Mouse (Mus musculus): Measurements from ENCODE around the gene Cacnb4. TPM values are rescaled to one million over a fixed set of nuclear protein-coding genes. Genes with fewer than 3 reads are reported as not detected.

Cacnb4 gene
- total and polyA plus RNA-seq, 3 experiments, result 0.16 to 0.61 (median 0.29) TPM

DNA sequence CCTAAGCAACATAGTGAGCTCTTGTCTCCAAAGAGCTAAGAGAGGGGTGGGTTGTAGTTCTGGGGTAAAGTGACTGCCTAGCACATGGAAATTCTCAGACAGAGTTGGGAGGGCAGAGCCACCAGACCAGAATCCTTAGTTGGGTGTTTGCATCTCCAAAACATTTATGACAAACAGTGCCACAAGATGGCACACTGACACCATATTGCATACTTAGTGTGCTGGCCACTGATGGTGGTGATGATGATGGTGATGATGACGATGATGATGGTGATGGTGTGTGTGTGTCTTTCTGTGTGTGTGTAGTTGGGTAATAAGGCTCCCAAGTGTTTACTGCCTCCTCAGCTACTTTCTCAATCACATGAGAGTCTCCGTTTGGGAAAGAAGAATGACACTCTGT lies 54.0 kb downstream of the Cacnb4 start:
- no peak for TF ChIP-seq EP300 (IDR thresholded peaks at IDR 0.05; ENCODE audit: insufficient read depth, low read depth, low read length)
- TF ChIP-seq POLR2A (IDR thresholded peaks at IDR 0.05; ENCODE audit: insufficient read depth, low read depth, low read length), result no peak
- peak; percentile 47 for TF ChIP-seq CTCF (IDR thresholded peaks at IDR 0.05)
- WGBS, result 66% methylated on average over 2 of the region's 2 CpGs
- no peak overlapping the region for H3K9ac ChIP-seq (ENCODE audit: low read depth, low read length)
- no peaks in the 10 kb centered on the region for H3K79me2 ChIP-seq (replicated peaks; ENCODE audit: control insufficient read depth, insufficient read depth, low read length)
- intact Hi-C loops (cut with DNase I), result no loop called here
- H3K27me3 ChIP-seq (ENCODE audit: control insufficient read depth, insufficient read depth, low read length), result no peaks in the 10 kb centered on the region; the same call in 1 of the 2 replicates
- H3K27ac ChIP-seq, result no peak overlapping the region
- peaks cover 12% of the 10 kb centered on the region for H3K4me1 ChIP-seq (ENCODE audit: control insufficient read depth, insufficient read depth, low read length)
- no peak for DNase-seq
- peaks cover 3% of the 10 kb centered on the region; the same call in 1 of the 2 replicates for H3K36me3 ChIP-seq (ENCODE audit: control insufficient read depth, insufficient read depth, low read length)
- H3K4me3 ChIP-seq, result no peak overlapping the region

GRCm38 (mm10) chr2:52619406-52619974 lies 57.1 kb downstream of the Cacnb4 start:
- DNase-seq, result no peak
- H3K27ac ChIP-seq, result peak overlapping the region; percentile 5; the same call in 1 of the 2 replicates

GRCm38 (mm10) chr2:52618804-52619203 lies 57.8 kb downstream of the Cacnb4 start:
- DNase-seq, result no peak
- H3K27ac ChIP-seq, result peak overlapping the region; percentile 20
- intact Hi-C loops (cut with DNase I), result no loop called here
- H3K4me1 ChIP-seq (ENCODE audit: control insufficient read depth, insufficient read depth, low read length), result peaks cover 7% of the 10 kb centered on the region
- no peaks in the 10 kb centered on the region; the same call in 1 of the 2 replicates for H3K27me3 ChIP-seq (ENCODE audit: control insufficient read depth, insufficient read depth, low read length)
- TF ChIP-seq CTCF (IDR thresholded peaks at IDR 0.05) (no peak), POLR2A (IDR thresholded peaks at IDR 0.05; ENCODE audit: insufficient read depth, low read depth, low read length) (no peak), EP300 (IDR thresholded peaks at IDR 0.05; ENCODE audit: insufficient read depth, low read depth, low read length) (no peak)
- peak overlapping the region; percentile 32 for H3K4me3 ChIP-seq
- no peak overlapping the region for H3K9ac ChIP-seq (ENCODE audit: low read depth, low read length)
- 8% methylated on average over 2 of the region's 2 CpGs for WGBS
- no peaks in the 10 kb centered on the region for H3K79me2 ChIP-seq (replicated peaks; ENCODE audit: control insufficient read depth, insufficient read depth, low read length)
- peaks cover 3% of the 10 kb centered on the region; the same call in 1 of the 2 replicates for H3K36me3 ChIP-seq (ENCODE audit: control insufficient read depth, insufficient read depth, low read length)

More at GRCm38 (mm10) chr2:52619406-52619974, 57.1 kb downstream of the Cacnb4 start:
- Histone ChIP-seq H3K4me3 (peak overlapping the region; percentile 32), H3K79me2 (replicated peaks; ENCODE audit: control insufficient read depth, insufficient read depth, low read length) (no peaks in the 10 kb centered on the region), H3K27me3 (ENCODE audit: control insufficient read depth, insufficient read depth, low read length) (no peaks in the 10 kb centered on the region; the same call in 1 of the 2 replicates), H3K9ac (ENCODE audit: low read depth, low read length) (peak overlapping the region; percentile 56), H3K36me3 (ENCODE audit: control insufficient read depth, insufficient read depth, low read length) (peaks cover 3% of the 10 kb centered on the region; the same call in 1 of the 2 replicates), H3K4me1 (ENCODE audit: control insufficient read depth, insufficient read depth, low read length) (peaks cover 12% of the 10 kb centered on the region)
- intact Hi-C loops (cut with DNase I), result no loop called here
- WGBS, result 40% methylated on average over 17 of the region's 17 CpGs
- TF ChIP-seq CTCF (IDR thresholded peaks at IDR 0.05) (no peak), EP300 (IDR thresholded peaks at IDR 0.05; ENCODE audit: insufficient read depth, low read depth, low read length) (no peak), POLR2A (IDR thresholded peaks at IDR 0.05; ENCODE audit: insufficient read depth, low read depth, low read length) (no peak)

- WGBS, result 61% methylated on average over 5 of the region's 5 CpGs
Measured at GRCm38 (mm10) chr2:52615429-52615828, 61.2 kb downstream of the Cacnb4 start.

DNA sequence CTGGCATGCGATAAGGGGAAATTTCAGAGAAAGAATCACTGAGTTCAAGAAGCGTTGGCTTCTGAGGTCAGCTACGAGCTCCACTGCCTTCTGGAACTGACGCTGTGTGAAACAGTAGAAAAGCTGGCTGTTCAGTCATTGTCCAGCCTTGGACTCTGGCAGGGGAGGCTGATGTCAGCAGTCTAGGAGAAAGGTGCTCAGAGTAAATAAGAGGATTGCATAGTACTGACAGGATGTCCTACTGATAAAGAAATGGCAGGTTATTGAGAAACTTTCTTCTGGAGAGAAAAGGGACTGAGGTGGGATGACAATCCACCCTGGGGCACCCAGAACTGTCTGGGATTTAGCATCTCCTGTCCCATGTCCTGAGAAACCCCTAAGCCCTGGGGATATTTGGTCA lies 62.7 kb downstream of the Cacnb4 start:
- peaks cover 3% of the 10 kb centered on the region; the same call in 1 of the 2 replicates for H3K36me3 ChIP-seq (ENCODE audit: control insufficient read depth, insufficient read depth, low read length)
- H3K4me3 ChIP-seq, result no peak overlapping the region
- peaks cover 4% of the 10 kb centered on the region for H3K4me1 ChIP-seq (ENCODE audit: control insufficient read depth, insufficient read depth, low read length)
- no peaks in the 10 kb centered on the region for H3K79me2 ChIP-seq (replicated peaks; ENCODE audit: control insufficient read depth, insufficient read depth, low read length)
- H3K27me3 ChIP-seq (ENCODE audit: control insufficient read depth, insufficient read depth, low read length), result no peaks in the 10 kb centered on the region
- H3K9ac ChIP-seq (ENCODE audit: low read depth, low read length), result no peak overlapping the region
- intact Hi-C loops (cut with DNase I), result no loop called here
- TF ChIP-seq POLR2A (IDR thresholded peaks at IDR 0.05; ENCODE audit: insufficient read depth, low read depth, low read length) (no peak), CTCF (IDR thresholded peaks at IDR 0.05) (no peak), EP300 (IDR thresholded peaks at IDR 0.05; ENCODE audit: insufficient read depth, low read depth, low read length) (no peak)
- H3K27ac ChIP-seq, result no peak overlapping the region
- WGBS, result 89% methylated on average over 4 of the region's 4 CpGs
- no peak for DNase-seq

More at GRCm38 (mm10) chr2:52615429-52615828, 61.2 kb downstream of the Cacnb4 start:
- Histone ChIP-seq H3K9ac (ENCODE audit: low read depth, low read length) (no peak overlapping the region), H3K79me2 (replicated peaks; ENCODE audit: control insufficient read depth, insufficient read depth, low read length) (no peaks in the 10 kb centered on the region), H3K36me3 (ENCODE audit: control insufficient read depth, insufficient read depth, low read length) (peaks cover 3% of the 10 kb centered on the region; the same call in 1 of the 2 replicates), H3K27ac (no peak overlapping the region), H3K4me1 (ENCODE audit: control insufficient read depth, insufficient read depth, low read length) (peaks cover 4% of the 10 kb centered on the region), H3K27me3 (ENCODE audit: control insufficient read depth, insufficient read depth, low read length) (no peaks in the 10 kb centered on the region; the same call in 1 of the 2 replicates), H3K4me3 (no peak overlapping the region)
- no peak for DNase-seq
- intact Hi-C loops (cut with DNase I), result no loop called here
- TF ChIP-seq CTCF (IDR thresholded peaks at IDR 0.05), result no peak
- no peak for TF ChIP-seq POLR2A (IDR thresholded peaks at IDR 0.05; ENCODE audit: insufficient read depth, low read depth, low read length)

- Histone ChIP-seq H3K27me3 (ENCODE audit: control insufficient read depth, insufficient read depth, low read length) (no peaks in the 10 kb centered on the region), H3K27ac (no peak overlapping the region), H3K36me3 (ENCODE audit: control insufficient read depth, insufficient read depth, low read length) (no peaks in the 10 kb centered on the region), H3K4me3 (no peak overlapping the region), H3K79me2 (replicated peaks; ENCODE audit: control insufficient read depth, insufficient read depth, low read length) (no peaks in the 10 kb centered on the region), H3K4me1 (ENCODE audit: control insufficient read depth, insufficient read depth, low read length) (no peaks in the 10 kb centered on the region), H3K9ac (ENCODE audit: low read depth, low read length) (no peak overlapping the region)
- no peak for TF ChIP-seq EP300 (IDR thresholded peaks at IDR 0.05; ENCODE audit: insufficient read depth, low read depth, low read length)
- TF ChIP-seq CTCF (IDR thresholded peaks at IDR 0.05), result no peak
- no peak for TF ChIP-seq POLR2A (IDR thresholded peaks at IDR 0.05; ENCODE audit: insufficient read depth, low read depth, low read length)
- DNase-seq, result no peak
- intact Hi-C loops (cut with DNase I), result no loop called here
- WGBS, result 40% methylated on average over 1 of the region's 1 CpGs
Measured at GRCm38 (mm10) chr2:52609486-52609885, 67.1 kb downstream of the Cacnb4 start.

Data from heart, adult 2 months (tissue).